Mouse (Mus musculus) heart, postnatal 4 days (tissue): Measurements from ENCODE around the gene Mecom. TPM values are rescaled to one million over a fixed set of nuclear protein-coding genes. Genes with fewer than 3 reads are reported as not detected.

Source experiments
- DNase-seq: peaks from one replicate; pipeline ENCODE4 v3.0.0; 2021
- total RNA-seq, 2 experiments: library from RNA; stranded (reverse); gene quantifications; 2 replicates each; pipeline ENCODE4 v1.2.3; 2021

The Mecom gene
- total RNA-seq, 2 experiments from 2014 or later: 31.5 to 36.1 TPM

GRCm38 (mm10) chr3:30514051-30514754, 33.6 kb downstream of the Mecom start:
- peak; percentile 38 for DNase-seq

DNA sequence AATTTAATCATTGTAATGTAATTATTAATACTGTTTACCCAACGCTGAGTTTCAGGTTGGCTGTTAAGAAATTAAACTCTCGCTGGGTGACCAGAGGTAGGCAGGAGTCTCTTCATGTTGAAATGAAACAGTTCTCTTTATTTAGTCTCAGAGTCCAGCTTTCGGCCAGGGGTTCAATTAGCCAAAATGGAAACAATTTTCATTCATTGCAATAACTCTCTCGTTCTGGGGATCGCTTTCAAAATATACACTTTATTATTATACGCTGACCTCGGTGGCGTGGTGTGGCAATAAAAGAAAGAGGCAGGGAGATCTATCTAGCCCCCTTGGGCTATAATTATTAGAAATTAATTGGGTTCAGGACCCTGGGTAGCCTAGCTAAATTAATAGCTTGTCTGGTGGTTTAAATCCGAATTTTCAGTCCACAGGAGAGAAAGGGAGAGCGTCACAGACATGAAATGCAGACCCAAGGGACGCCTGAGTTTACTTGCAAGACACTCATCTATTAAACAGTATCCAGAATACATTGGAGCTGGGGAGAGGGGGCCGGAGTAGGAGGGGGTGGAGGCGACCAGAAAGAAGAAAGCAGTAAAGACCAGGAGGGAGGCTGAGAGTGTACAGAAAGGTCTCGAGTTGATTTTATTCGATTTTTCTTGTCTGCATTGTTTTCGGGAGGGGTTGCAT, 34.4 kb downstream of the Mecom start:
- DNase-seq: no peak

DNA sequence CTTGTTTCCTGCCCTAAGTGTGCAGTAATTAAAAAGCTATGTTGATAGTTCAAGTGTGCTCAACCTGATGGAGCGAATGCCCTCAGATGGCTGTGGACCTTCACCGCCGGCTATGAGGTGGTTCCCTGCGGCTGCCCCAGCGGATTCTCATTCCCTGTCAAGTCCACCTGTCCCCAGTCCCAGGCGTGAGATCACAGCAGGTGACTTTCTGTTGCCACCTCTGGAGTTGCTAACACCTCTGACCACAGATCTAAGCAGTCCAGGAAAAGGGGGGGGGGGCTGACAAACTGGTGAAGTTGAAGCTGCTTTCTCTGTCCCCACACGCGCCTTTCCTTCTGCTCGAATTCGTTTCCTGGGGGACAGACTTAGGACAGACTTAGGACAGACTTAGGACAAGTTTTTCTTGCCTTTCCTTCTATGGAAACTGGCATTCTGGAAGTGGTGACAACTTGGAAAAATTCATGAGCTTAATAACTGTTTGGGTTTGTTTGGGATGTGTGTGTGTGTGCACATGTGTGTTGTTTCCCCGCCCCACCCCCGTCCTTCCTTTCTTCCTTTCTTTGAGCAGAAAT, 35.3 kb downstream of the Mecom start:
- no peak for DNase-seq

DNA sequence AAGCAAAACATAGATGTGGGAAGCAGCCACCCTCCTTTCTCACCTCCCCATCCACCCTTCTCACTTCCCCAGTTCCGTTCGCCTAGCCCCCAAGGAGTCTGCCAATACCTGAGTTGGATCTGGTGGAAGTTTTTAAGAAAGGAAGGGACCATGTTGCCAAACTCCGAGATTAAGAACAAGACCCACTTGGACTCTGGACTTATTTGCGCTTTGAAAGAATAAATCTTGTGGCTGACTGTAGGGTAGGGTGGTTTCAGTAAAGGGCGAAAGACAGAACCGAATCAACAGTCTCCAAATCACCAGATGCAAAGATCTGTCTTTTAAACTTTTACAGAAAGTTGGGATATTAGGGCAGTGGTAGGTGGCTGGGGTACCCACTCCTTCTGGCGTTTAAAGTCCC, 36.0 kb downstream of the Mecom start:
- no peak for DNase-seq

DNA sequence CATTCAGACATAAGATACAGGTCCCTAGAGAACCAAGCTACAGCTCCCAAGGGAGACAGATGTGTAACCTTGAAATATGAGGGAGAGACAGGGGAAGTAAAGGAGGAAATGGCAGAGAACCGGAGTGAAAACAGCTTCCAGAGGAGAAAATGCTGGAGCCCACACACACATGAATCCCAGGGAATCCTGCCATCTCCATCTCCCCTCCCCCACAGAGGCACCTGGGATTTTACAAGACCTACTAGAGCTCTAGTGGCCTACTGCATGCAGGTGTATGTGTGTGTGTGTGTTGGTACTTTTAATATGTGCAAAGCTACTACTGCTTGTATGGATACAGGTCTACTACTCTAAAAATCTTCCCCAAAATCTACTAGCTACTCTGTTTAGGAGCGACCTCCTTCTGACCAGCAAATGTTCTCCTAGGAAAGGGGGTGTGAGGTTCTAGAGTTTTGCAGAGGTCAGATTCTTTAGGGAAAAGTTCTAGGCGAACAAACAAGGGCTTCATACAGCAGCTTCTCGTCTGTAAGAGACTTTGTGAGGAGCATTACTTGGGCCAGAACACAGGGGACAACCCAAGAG, 36.7 kb downstream of the Mecom start:
- DNase-seq: no peak

GRCm38 (mm10) chr3:30510646-30511045, 37.2 kb downstream of the Mecom start:
- no peak for DNase-seq

DNA sequence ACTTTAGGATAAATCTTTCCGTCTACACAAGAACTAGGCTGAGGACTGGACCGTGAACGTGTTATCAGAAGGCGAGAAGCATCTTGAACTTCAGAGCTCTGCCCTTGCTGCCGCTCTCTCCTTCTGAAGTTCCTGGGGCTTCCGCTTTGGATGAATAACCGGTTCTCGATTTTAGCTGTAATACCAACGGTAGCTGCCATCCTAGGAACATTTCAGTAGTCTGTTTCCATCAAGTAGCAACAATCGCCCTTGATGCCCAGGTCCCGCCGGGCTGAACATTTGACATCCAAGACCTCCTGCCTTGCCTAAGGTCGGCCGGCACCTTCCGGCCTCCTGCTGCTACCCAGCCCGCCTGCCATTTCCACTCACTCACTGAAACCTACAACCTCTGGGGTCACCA, 37.7 kb downstream of the Mecom start:
- DNase-seq: no peak

GRCm38 (mm10) chr3:30508930-30509910, 38.6 kb downstream of the Mecom start:
- peak; percentile 69 for DNase-seq

DNA sequence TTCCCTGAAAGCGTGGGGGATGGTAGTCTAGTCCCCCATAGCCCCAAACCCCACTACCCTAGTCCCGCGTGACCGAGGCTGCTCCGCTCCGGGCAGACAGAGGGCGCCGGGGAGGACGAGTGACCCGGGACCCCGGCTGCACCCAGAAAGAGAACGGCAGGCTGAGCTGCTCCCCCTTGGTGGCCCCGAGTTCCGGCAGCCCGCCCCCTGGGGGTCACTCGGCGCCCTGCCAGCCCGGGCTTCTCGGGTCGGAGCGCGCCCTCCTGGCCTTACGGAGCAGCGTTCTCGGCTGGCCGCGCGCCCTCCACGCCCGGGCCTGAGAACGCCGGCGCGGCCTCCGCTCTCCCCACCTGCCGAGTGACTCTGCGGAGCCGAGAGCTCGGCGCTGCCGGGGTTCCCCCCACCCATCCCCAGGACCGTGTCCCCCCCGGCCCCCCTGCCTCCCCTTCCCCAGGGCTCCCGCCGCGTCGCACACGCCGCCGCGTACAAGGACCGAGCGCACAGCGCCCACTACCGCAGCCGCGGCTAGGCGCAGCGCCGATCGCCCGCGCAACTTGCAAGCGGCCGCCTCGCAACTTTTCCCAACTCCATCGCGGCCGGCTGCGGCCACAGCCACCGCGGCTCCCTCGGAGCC, 39.4 kb downstream of the Mecom start:
- peak; percentile 90 for DNase-seq

GRCm38 (mm10) chr3:30507576-30508295, 40.1 kb downstream of the Mecom start:
- DNase-seq: peak; percentile 51

GRCm38 (mm10) chr3:30507028-30507575, 40.7 kb downstream of the Mecom start:
- DNase-seq: peak; percentile 69

GRCm38 (mm10) chr3:30506329-30507027, 41.3 kb downstream of the Mecom start:
- no peak for DNase-seq

DNA sequence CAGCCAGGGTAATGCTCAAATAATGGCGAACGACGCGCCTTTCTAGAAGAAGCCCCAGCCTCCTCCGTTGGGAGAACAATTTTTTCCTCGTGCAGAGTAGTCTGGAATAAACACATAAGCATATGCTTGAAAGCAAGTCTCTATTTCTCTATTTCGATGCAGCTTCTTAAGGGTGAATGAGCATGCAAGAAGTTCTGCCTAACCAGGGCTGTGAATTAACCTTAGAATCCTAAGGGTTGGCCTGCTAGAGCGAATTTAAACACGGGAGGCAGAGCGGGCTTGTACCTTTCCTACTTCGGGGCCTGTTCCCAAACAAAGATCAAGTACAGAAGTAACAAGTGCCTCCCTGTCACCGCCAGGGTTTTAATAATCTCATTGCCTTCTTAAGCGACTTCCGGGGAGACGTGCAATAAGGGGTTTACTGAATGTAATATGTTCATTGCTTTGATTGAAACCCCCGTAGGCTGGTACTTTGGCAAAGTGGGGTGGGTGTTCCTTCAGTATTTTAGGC, 42.0 kb downstream of the Mecom start:
- DNase-seq: no peak

DNA sequence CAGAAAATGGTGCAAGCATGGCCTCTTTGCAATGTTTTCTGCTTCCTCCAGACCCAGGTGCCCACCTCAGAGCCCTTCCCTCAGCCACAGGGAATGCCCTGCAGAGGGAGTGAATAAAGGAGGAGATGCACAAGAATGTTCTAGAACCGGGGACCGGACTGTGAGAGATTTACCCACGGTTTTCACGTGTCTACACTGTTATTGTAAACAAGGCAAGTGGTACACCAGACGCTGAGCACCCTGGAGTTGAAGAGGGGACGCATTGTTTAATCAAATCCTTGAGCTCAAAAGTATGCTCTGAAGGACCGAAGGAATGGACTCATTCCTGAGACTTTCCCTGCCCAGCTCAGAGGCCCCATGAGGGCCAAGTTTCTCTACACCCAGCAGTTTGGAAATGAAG, 43.2 kb downstream of the Mecom start:
- DNase-seq: no peak

DNA sequence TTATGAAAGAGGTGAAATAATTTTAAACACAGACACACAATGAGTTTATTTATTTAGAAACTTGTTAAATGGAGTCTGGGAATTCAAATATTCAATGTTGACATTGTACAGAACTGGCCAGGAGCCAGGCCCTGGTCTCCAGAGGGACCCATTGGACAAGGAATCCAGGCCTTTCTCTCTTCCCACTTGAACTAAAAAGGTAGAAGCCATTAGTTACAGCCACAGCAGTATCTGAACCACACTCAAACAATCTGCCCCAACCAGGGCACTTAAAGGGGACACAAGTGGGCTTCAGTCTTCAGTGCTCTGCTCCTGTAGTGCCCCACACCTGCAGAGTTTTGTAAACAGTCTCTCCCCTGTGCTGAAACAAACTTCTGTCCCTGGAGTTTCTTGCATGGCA, 44.0 kb downstream of the Mecom start:
- DNase-seq: peak; percentile 46

GRCm38 (mm10) chr3:30498202-30498828, 49.5 kb downstream of the Mecom start:
- DNase-seq: no peak

- no peak for DNase-seq
Measured at GRCm38 (mm10) chr3:30494371-30494770, 53.4 kb downstream of the Mecom start.

DNA sequence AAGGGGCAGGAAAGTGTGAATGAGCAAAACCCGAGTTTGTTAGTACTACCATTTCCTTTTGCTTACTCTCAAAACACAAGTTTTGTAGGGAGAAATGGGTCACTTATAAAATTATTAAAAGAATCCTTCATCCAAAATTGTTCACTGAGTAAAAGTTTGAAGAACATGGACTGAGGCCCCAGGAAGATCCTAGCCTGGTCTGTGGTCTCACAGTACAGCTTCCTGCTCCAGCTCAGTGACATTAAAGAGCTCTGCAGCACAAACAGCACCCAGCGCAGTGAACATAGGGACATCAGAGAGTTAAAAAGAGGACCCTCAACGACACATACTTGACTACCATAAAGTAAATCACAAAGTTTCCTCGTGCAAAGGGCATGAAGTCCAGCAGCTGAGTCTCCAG, 59.0 kb downstream of the Mecom start:
- DNase-seq: no peak

GRCm38 (mm10) chr3:30486422-30486821, 61.4 kb downstream of the Mecom start:
- DNase-seq: no peak
